Mouse (Mus musculus) central nervous system, embryonic 18 days (tissue): ENCODE results near the gene Gm11564. TPM values are rescaled to one million over a fixed set of nuclear protein-coding genes. Genes with fewer than 3 reads are reported as not detected.

Source experiments
- polyA plus RNA-seq: library from polyadenylated mRNA; depleted of rRNA; stranded (reverse); fragments of >200 nt; gene quantifications from 2 replicates; pipeline ENCODE4 v1.2.3, GENCODE M21; 2012; rRNA removed

The Gm11564 gene
- polyA plus RNA-seq: not detected in 2 replicates

GRCm38 (mm10) chr11:99815566-99815965, at the start of gene Gm11564:
Gene Gm11564 (minus strand): TSS chr11:99815666.

DNA sequence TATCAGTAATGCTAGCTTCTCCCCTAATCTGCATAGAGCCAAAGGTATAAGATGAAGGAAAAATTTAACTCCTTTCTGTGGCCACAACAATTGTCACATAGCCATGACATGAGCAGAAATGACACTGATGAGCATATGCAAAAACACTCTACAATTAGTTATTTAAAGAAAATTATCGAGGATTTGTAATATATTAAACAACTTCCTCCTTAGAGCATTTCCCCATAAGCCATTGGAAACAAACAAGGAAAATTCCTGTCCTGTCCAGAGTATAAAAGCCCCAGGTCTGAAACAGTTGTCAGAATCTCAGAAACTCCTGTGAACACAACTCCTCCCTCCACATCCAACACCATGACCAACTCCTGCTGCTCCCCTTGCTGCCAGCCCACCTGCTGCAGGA, 48.7 kb upstream of the Gm11564 start, which contains the start of gene Gm11559:
Gm11559 (plus strand) TSS at position 301 of the 400 bp plus-strand sequence.

GRCm38 (mm10) chr11:99857617-99858016, 42.2 kb upstream of the Gm11564 start, which contains the start of gene Gm11568:
Gene Gm11568 (plus strand): TSS chr11:99857917.

GRCm38 (mm10) chr11:99851508-99851907, 36.0 kb upstream of the Gm11564 start, which contains the start of gene Krtap4-16:
Gene Krtap4-16 (minus strand): TSS chr11:99851608.

DNA sequence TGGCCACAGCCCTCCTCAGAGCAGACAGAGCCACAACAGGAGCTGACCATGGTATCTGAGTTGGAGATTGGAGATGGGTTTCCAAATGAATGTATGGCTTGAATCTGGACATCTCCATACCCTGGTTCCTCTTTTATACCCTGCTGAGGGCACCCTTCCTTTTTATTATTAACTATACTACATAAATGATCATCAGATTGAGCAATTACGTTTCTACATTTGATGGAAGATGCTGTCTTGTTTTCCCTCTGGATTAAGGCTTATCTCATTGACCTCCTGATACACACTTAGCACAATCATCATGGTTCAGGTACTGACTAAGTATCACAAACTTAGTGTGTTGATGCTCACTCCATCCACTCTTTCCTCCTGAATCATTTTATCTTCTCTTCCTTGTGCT, 22.5 kb upstream of the Gm11564 start, which contains the start of gene 2300003K06Rik:
2300003K06Rik (minus strand) TSS at position 101 of the 400 bp plus-strand sequence.

GRCm38 (mm10) chr11:99809792-99810191, 5.7 kb downstream of the Gm11564 start, which contains the start of gene Krtap4-13:
Gene Krtap4-13 (minus strand): TSS chr11:99809892.

DNA sequence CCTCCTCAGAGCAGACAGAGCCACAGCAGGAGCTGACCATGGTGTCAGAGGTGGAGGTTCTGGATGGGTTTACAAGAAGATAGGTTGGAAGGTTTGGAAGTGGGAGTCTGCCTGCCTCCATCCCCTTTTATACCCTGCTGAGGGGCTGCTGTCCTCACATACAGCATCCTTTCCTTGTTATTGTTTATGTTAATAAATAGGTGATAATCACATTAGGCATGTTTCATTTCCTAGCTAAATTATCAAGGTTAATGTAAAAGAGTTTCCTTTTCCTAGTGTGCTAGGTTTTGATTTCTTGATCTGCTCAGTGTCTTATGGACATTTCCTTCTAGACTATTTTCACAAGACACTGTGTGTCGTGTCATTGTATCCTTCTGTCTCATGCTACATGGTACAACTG, 11.1 kb downstream of the Gm11564 start, which contains the start of gene Gm11554:
Gm11554 (minus strand) TSS at position 101 of the 400 bp plus-strand sequence.

GRCm38 (mm10) chr11:99798832-99799231, 16.6 kb downstream of the Gm11564 start, which contains the start of gene Gm11569:
Gene Gm11569 (minus strand): TSS chr11:99798932.

GRCm38 (mm10) chr11:99793367-99793766, 22.1 kb downstream of the Gm11564 start, which contains the start of gene Gm11596:
Gene Gm11596 (minus strand): TSS chr11:99793467.

DNA sequence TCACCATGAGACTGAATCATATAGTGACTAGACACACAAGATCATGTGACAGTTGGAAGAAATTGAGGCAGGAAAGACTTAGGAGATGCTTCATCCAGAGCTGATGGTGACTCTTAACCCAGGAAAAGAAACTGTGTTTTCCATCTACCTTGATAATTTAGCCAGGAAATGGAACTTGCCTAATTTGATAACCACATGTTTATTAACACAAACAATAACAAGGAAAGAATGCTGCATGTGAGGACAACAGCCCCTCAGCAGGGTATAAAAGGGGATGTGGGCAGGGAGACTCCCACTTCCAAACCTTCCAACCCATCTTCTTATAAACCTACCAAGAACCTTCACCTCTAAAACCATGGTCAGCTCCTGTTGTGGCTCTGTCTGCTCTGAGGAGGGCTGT, 30.6 kb downstream of the Gm11564 start, which contains the start of gene Krtap4-9:
Krtap4-9 (plus strand) TSS at position 301 of the 400 bp plus-strand sequence.

GRCm38 (mm10) chr11:99780604-99781003, 34.9 kb downstream of the Gm11564 start, which contains the start of gene Krtap4-8:
Gene Krtap4-8 (minus strand): TSS chr11:99780704.

GRCm38 (mm10) chr11:99772813-99773212, 42.7 kb downstream of the Gm11564 start, which contains the start of gene Gm11595:
Gene Gm11595 (minus strand): TSS chr11:99772913.

Other genes with a start within 250 kb of the Gm11564 start
- not detected in 2 replicates for gene Krtap3-1, start 249.0 kb downstream of the Gm11564 start, polyA plus RNA-seq
- not detected in 2 replicates for gene Krtap1-5, start 234.7 kb downstream of the Gm11564 start, polyA plus RNA-seq
- gene Krtap1-4, start 232.0 kb downstream of the Gm11564 start, polyA plus RNA-seq: not detected in 2 replicates
- not detected in 2 replicates for gene Krtap1-3, start 224.3 kb downstream of the Gm11564 start, polyA plus RNA-seq
- gene Krtap9-3, start 217.6 kb downstream of the Gm11564 start, polyA plus RNA-seq: not detected in 2 replicates
- not detected in 2 replicates for gene Gm11938, start 212.4 kb downstream of the Gm11564 start, polyA plus RNA-seq
- gene Gm11937, start 205.5 kb downstream of the Gm11564 start, polyA plus RNA-seq: not detected in 2 replicates
- not detected in 2 replicates for gene Krtap2-4, start 200.8 kb downstream of the Gm11564 start, polyA plus RNA-seq
- not detected in 2 replicates for gene Gm11562, start 195.2 kb downstream of the Gm11564 start, polyA plus RNA-seq
- gene Krtap4-1, start 187.4 kb downstream of the Gm11564 start, polyA plus RNA-seq: not detected in 2 replicates
- gene Krtap4-2, start 180.6 kb downstream of the Gm11564 start, polyA plus RNA-seq: not detected in 2 replicates
- not detected in 2 replicates for gene Krtap4-7, start 171.6 kb downstream of the Gm11564 start, polyA plus RNA-seq
- gene Gm11555, start 165.4 kb downstream of the Gm11564 start, polyA plus RNA-seq: not detected in 2 replicates
- gene Gm11563, start 156.7 kb downstream of the Gm11564 start, polyA plus RNA-seq: not detected in 2 replicates
- not detected in 2 replicates for gene Krtap4-6, start 149.7 kb downstream of the Gm11564 start, polyA plus RNA-seq
- not detected in 2 replicates for gene Gm14190, start 124.9 kb downstream of the Gm11564 start, polyA plus RNA-seq
- gene Gm14180, start 81.4 kb downstream of the Gm11564 start, polyA plus RNA-seq: not detected in 2 replicates
- gene Gm11595, start 42.8 kb downstream of the Gm11564 start, polyA plus RNA-seq: not detected in 2 replicates
- not detected in 2 replicates for gene Krtap4-8, start 35.0 kb downstream of the Gm11564 start, polyA plus RNA-seq
- not detected in 2 replicates for gene Krtap4-9, start 30.5 kb downstream of the Gm11564 start, polyA plus RNA-seq
- gene Gm11596, start 22.2 kb downstream of the Gm11564 start, polyA plus RNA-seq: not detected in 2 replicates
- gene Gm11569, start 16.7 kb downstream of the Gm11564 start, polyA plus RNA-seq: 0.07 TPM in 1 of 2 replicates, not detected in the other
- not detected in 2 replicates for gene Gm11554, start 11.2 kb downstream of the Gm11564 start, polyA plus RNA-seq
- not detected in 2 replicates for gene Krtap4-13, start 5.8 kb downstream of the Gm11564 start, polyA plus RNA-seq
- not detected in 2 replicates for gene 2300003K06Rik, start 22.4 kb upstream of the Gm11564 start, polyA plus RNA-seq
- not detected in 2 replicates for gene Krtap4-16, start 35.9 kb upstream of the Gm11564 start, polyA plus RNA-seq
- not detected in 2 replicates for gene Gm11568, start 42.3 kb upstream of the Gm11564 start, polyA plus RNA-seq
- not detected in 2 replicates for gene Gm11559, start 48.8 kb upstream of the Gm11564 start, polyA plus RNA-seq
- gene Krtap9-1, start 57.7 kb upstream of the Gm11564 start, polyA plus RNA-seq: not detected in 2 replicates
- not detected in 2 replicates for gene Gm11567, start 63.5 kb upstream of the Gm11564 start, polyA plus RNA-seq
- gene Krtap31-1, start 92.3 kb upstream of the Gm11564 start, polyA plus RNA-seq: 0.13 TPM in 1 of 2 replicates, not detected in the other
- not detected in 2 replicates for gene Gm11565, start 99.1 kb upstream of the Gm11564 start, polyA plus RNA-seq
- gene Krtap31-2, start 120.6 kb upstream of the Gm11564 start, polyA plus RNA-seq: not detected in 2 replicates
- not detected in 2 replicates for gene Krtap9-5, start 132.8 kb upstream of the Gm11564 start, polyA plus RNA-seq
- not detected in 2 replicates for gene Krtap29-1, start 163.4 kb upstream of the Gm11564 start, polyA plus RNA-seq
- not detected in 2 replicates for gene Krtap16-1, start 170.9 kb upstream of the Gm11564 start, polyA plus RNA-seq
- gene Krtap17-1, start 178.3 kb upstream of the Gm11564 start, polyA plus RNA-seq: 0.52 and 0.53 TPM in 2 replicates
- 0.04 TPM in 1 of 2 replicates, not detected in the other for gene Krt33a, start 200.5 kb upstream of the Gm11564 start, polyA plus RNA-seq
- 0.11 TPM in 1 of 2 replicates, not detected in the other for gene Krt33b, start 214.2 kb upstream of the Gm11564 start, polyA plus RNA-seq
- not detected in 2 replicates for gene Krt34, start 225.9 kb upstream of the Gm11564 start, polyA plus RNA-seq
- gene Krt31, start 234.9 kb upstream of the Gm11564 start, polyA plus RNA-seq: not detected in 2 replicates